Mouse (Mus musculus) spleen, postnatal 14 days (tissue): ENCODE measurements around the gene Gast.
"Not testable (repeated sequence)": the region's sequence is repeated elsewhere in the genome, so short reads cannot be mapped to it uniquely, and the experiment has no call there.

Experiments used
- DNase-seq, 2 experiments: peaks; one replicate each; pipeline ENCODE4 v3.0.0; 2021 to 2022; ENCODE audit warnings: low spot score in 2 of 2

The Gast gene

GRCm38 (mm10) chr11:100333944-100334457, at the start of gene Gast:
Gast (plus strand) TSS chr11:100334407.
- DNase-seq = no peak

GRCm38 (mm10) chr11:100284988-100285387, 49.2 kb upstream of the Gast start:
- no peak for DNase-seq

DNA sequence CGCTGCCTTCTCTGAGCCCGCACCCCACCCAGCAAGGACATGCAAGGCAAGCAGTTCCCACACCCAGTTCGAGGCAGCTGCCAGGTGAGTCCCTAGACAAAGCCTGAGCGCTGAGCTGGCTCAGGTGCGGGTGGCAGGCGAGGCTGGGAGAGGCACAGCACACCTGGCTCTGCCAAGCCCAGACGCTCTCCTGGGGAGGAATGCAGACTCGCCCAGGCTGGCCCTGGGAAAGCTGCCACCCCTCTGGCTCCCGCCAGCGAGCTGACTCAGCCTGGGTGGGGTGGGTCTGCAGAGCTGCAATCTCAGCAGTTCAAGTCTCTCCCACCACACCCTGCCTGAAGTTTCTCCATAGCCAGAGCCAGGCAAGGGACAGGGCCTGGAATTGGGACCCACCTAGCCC, 47.2 kb upstream of the Gast start:
- DNase-seq = no peak

DNA sequence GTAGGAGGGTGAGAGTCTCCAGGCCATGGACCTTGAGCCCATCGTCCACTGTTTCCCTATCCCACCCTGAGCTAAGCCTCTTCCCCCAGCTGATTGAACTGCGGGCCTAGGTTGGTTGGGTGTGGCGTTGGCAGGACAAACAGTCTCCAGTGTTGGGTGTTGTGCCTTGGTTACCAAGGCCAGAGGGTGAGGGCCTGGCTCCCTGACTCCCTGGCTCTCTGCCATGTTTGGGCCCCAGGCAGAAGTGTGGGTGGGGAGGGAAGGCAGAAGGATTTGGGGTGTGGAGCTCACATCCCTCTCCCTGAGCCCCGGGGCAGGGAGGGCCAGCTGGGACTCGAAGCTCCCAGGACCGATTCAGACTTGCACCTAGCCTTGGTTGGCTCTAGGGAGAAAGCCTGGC, 45.3 kb upstream of the Gast start:
- no peak for DNase-seq

- no peak for DNase-seq
Measured at GRCm38 (mm10) chr11:100290235-100290634, 44.0 kb upstream of the Gast start.

- DNase-seq = no peak
Measured at GRCm38 (mm10) chr11:100292884-100293283, 41.3 kb upstream of the Gast start.

- DNase-seq = peak; percentile 55 to 77
Measured at GRCm38 (mm10) chr11:100295308-100295707, 38.9 kb upstream of the Gast start.

DNA sequence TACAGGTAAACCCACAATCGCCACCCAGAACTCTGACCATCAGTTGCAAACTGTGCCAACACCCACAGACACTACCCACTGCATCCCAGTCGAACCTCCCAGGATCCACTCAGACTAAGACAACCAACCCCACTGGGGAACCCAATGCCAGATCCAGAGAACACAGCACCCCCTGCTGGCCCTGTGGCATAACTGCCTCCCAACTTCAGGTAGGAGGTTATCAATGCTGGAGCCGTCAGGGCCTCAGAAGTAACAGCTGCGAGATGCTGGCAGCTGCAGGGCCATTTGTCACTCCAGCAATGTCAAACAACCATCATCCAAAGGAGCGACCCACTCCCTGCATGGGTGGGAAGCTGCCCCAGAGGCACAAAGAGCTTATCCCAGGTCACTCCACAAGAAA, 36.4 kb upstream of the Gast start:
- DNase-seq = no peak

GRCm38 (mm10) chr11:100298274-100299036, 35.8 kb upstream of the Gast start:
- peak; percentile 64 to 79 for DNase-seq

DNA sequence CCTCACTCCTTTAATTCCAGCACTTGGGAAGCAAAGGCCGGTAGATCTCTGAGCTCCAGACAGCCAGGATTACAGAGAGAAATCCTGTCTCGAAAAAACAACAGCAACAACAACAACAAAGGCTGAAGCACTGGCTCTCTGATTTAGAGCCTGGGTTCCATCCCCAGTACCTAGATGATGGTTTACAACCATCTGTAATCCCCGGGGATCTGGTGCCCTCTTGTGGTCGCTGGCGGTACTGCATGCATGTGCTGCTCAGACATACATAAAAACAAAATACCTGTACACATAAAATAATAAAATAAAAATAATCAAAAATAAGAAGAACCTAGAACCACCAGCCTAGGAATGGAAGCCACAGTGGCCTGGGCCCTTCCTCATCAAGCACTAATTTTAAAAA, 33.9 kb upstream of the Gast start:
- DNase-seq = peak; percentile 48 to 68

DNA sequence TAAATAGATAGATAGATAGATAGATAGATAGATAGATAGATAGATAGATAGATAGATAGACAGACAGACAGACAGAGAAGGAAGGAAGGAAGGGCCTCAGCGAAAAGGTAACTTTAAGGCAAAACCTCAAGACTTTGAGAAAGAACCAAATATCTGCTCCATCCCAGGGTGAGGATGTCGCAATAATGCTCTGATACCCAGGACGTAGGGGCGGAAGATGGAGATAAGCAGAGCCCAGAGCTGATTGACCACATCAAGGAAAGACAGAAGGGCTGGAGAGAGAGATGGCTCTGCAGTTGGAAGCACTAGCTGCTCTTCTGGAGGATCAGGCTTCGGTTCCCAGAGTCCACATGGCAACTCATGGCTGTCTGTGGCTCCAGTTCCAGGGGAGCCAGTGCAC, 32.9 kb upstream of the Gast start:
- no peak for DNase-seq

GRCm38 (mm10) chr11:100307900-100308299, 26.3 kb upstream of the Gast start:
- no peak for DNase-seq

- DNase-seq = not testable (repeated sequence)
Measured at GRCm38 (mm10) chr11:100308672-100309071, 25.5 kb upstream of the Gast start.

- no peak for DNase-seq
Measured at GRCm38 (mm10) chr11:100311656-100312055, 22.6 kb upstream of the Gast start.

DNA sequence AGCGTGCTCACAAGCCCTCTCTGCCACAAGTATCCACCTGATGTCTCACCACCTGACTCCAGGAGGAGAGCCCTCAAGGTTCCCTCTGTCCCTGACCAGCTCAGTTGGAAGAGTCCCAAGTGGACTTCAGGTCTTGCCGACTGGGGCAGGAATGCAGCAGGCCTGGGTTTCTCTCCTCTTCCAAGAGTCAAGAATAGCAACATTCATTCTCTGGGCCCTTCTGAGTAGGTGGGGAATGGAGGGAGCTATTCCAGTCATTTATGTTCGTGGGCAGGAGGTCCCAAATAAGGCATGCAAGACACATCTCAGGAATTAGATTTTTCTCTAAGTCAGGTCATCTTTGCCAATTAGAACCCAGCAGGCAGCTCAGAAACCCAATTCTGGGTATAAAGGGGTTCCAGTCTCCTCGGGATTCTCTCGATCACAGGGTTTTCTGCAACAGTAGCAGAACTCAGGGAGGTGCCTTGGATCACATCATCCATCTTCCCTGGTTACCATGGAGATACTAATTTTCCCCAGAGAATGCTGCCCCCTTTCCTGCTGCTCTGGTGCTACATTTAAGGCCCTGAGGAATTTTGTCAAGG, 22.0 kb upstream of the Gast start:
- DNase-seq = no peak

- DNase-seq = no peak
Measured at GRCm38 (mm10) chr11:100313424-100313823, 20.8 kb upstream of the Gast start.

DNA sequence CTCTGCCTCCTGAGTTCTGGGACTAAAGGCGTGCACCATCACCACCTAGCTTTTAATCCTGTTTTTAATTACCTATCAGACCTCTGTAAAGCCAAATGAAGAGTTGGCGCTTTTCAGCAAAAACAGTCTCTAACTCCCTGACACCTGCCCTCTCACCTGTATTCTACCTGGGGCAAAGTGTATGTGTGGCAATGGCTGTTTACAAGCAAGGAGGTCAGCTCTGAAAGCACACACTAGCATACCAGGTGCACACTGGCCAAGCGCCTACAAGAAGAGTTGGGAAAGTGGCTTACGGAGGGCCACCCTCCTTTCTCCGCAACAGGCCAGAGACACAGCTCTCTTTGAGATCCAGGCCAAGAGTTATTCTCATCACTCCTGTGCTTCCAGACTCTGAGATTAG, 18.8 kb upstream of the Gast start:
- DNase-seq = no peak

DNA sequence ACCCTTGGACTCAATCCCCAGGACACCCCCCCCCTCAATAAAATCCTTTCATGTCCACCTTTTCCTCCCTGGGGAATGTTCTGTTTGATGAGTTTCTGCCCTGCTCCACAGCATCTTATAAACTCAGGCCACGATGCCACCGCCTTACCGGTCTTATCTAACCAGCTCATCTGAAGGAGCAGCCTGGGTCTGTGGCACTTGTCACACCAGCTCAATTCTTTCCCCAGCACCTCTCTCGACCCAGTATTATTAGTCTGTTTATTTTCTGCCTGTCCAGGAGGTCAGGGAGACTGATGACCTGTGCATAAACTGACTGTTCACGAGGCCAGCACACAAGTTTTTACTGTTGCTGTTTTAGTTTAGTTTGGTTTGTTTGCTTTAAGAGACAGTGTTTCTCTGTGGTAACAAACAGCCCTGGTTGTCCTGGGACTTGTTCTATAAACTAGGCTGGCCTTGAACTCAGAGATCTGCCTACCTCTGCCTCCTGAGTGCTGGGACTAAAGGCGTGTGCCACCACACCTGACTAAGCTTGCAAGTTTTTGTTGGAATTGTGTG, 16.3 kb upstream of the Gast start:
- no peak for DNase-seq

GRCm38 (mm10) chr11:100318529-100319451, 15.4 kb upstream of the Gast start:
- no peak for DNase-seq

- peak; percentile 100 for DNase-seq
Measured at GRCm38 (mm10) chr11:100319492-100320171, 14.6 kb upstream of the Gast start, which contains the start of gene Eif1. Eif1 (plus strand) TSS chr11:100319885.

GRCm38 (mm10) chr11:100320172-100320630, 14.0 kb upstream of the Gast start:
- peak; percentile 90 to 94 for DNase-seq
